Mouse (Mus musculus) lung, postnatal 0 days (tissue): ENCODE measurements around the gene Ttc7. TPM values are rescaled to one million over a fixed set of nuclear protein-coding genes. Genes with fewer than 3 reads are reported as not detected.

Source experiments
- ATAC-seq: fragments of 200-750 bp; cut with Nextera tagmentation; 2 replicates; pipeline ENCODE4 v1.8.0; 2017; ENCODE audit warnings: moderate library complexity
- DNase-seq: peaks from one replicate; pipeline ENCODE4 v3.0.0-alpha.2; 2016; ENCODE audit warnings: low spot score
- H3K27ac ChIP-seq: fragments of 300-500 bp; sonication (generic); 2 replicates; pipeline ENCODE4 v1.5.1; 2014; ENCODE audit warnings: antibody characterized with exemption, mild to moderate bottlenecking, low read length, mixed read lengths
- H3K27me3 ChIP-seq: fragments of 300-500 bp; sonication (generic); replicated peaks from 2 replicates; pipeline ENCODE4 v1.6.1; 2014; ENCODE audit warnings: low read length, mixed read lengths; ENCODE audit not compliant: insufficient read depth
- H3K36me3 ChIP-seq: fragments of 300-500 bp; sonication (generic); 2 replicates; pipeline ENCODE4 v1.6.1; 2014; ENCODE audit warnings: low read length, mixed read lengths; ENCODE audit not compliant: insufficient read depth
- H3K4me1 ChIP-seq: fragments of 300-500 bp; sonication (generic); 2 replicates; pipeline ENCODE4 v1.6.1; 2014; ENCODE audit warnings: antibody characterized with exemption, low read depth, low read length, mixed read lengths; ENCODE audit not compliant: insufficient read depth
- H3K4me2 ChIP-seq: fragments of 300-500 bp; sonication (generic); replicated peaks from 2 replicates; pipeline ENCODE4 v1.6.1; 2014; ENCODE audit warnings: low read depth, mild to moderate bottlenecking, low read length, moderate library complexity, mixed read lengths
- H3K4me3 ChIP-seq: fragments of 300-500 bp; sonication (generic); 2 replicates; pipeline ENCODE4 v1.5.1; 2014; ENCODE audit warnings: low read depth, low read length
- H3K9ac ChIP-seq: fragments of 300-500 bp; sonication (generic); replicated peaks from 2 replicates; pipeline ENCODE4 v1.6.1; 2014; ENCODE audit warnings: low read depth, mild to moderate bottlenecking
- H3K9me3 ChIP-seq: fragments of 300-500 bp; sonication (generic); 2 replicates; pipeline ENCODE4 v1.6.1; 2016; ENCODE audit warnings: low read length, mixed read lengths
- CTCF ChIP-seq: IDR thresholded peaks from 2 replicates; pipeline ENCODE4 v1.5.1; 2016; ENCODE audit warnings: antibody characterized with exemption, mild to moderate bottlenecking
- EP300 ChIP-seq: IDR thresholded peaks from 2 replicates; pipeline ENCODE4 v1.6.1; 2016; ENCODE audit warnings: antibody characterized with exemption, mild to moderate bottlenecking, control low read depth
- WGBS: fragments of 180-500 bp; shearing (Covaris S2); extraction: QIAGEN DNeasy Blood & Tissue Kit; methylation state at CpG from one replicate; pipeline ENCODE4 v1.1.7; 2014; 5-methylcytosine and 5-hydroxymethylcytosine counted together
- polyA plus RNA-seq: library from polyadenylated mRNA; unstranded; fragments of >200 nt; fragmentation: Nextera tagmentation; extraction: Ambion mirVana; gene quantifications from 2 replicates; pipeline ENCODE4 v1.2.1, GENCODE M21; 2015

Ttc7 gene
- polyA plus RNA-seq, 1 experiment from 2014 or later = 16.4 TPM

GRCm38 (mm10) chr17:87379821-87380220 is 97.1 kb downstream of the Ttc7 start:
- TF ChIP-seq CTCF (peak; percentile 13; the same call in 1 of the 2 replicates), EP300 (no peak)
- H3K27ac ChIP-seq = 0 out of 2 replicates have a peak overlapping the region, but pooled peaks have one; percentile 20
- H3K4me3 ChIP-seq = no peak overlapping the region
- peaks cover 17% of the 10 kb centered on the region; the same call in 1 of the 2 replicates for H3K4me1 ChIP-seq
- no peak overlapping the region for H3K4me2 ChIP-seq
- H3K9me3 ChIP-seq = no peaks in the 10 kb centered on the region
- ATAC-seq = peak; percentile 8
- H3K36me3 ChIP-seq = no peaks in the 10 kb centered on the region
- no peak overlapping the region for H3K9ac ChIP-seq
- H3K27me3 ChIP-seq = no peaks in the 10 kb centered on the region
- peak; percentile 37 for DNase-seq
- 56% methylated on average over 9 of the region's 10 CpGs for WGBS

DNA sequence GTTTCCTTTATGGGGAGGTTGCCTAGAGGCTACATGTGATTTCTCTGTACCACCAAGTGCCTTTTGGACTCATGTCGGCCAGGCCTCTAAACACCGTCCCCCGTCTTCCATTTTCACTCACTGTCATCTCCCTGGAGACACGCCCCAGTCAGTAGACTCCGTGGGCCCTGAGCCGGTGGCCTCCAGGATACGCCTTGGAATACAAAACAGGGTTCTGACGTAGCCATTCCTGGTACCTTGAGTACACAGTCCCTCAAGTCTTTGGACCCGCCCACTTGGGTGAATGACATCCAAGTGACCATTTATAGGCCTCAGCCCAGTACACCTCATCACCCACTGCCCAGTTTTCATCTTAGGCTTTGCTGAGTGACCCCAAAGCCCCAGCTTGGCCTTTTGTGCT is 98.0 kb downstream of the Ttc7 start:
- Histone ChIP-seq H3K27me3 (no peaks in the 10 kb centered on the region), H3K27ac (0 out of 2 replicates have a peak overlapping the region, but pooled peaks have one; percentile 20), H3K4me2 (no peak overlapping the region), H3K36me3 (no peaks in the 10 kb centered on the region), H3K9me3 (no peaks in the 10 kb centered on the region), H3K4me3 (no peak overlapping the region), H3K9ac (no peak overlapping the region), H3K4me1 (peaks cover 16% of the 10 kb centered on the region; the same call in 1 of the 2 replicates)
- DNase-seq = no peak
- ATAC-seq = no peak
- TF ChIP-seq CTCF (no peak), EP300 (no peak)
- WGBS = 85% methylated on average over 9 of the region's 9 CpGs

DNA sequence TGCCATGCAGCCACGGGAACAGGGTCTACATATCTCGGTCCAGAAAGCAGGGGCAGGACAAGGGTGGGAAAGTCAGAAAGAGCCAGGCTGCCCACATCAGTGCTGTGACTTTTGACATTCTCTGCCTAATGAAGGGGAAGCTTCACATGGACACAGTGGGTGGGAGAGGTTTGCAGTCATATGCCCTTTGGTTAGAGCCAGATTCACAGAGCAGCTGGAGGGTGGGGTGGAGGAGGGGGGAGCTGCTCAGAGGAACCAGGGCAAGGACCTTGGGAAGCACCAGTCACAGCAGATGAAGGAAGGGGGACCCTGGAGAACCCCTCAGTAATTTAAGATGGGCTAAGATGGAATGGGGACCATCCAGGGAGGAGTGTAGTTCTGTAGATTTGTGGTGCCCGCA is 103.1 kb downstream of the Ttc7 start:
- WGBS = 83% methylated on average over 3 of the region's 3 CpGs
- H3K4me3 ChIP-seq = no peak overlapping the region
- no peaks in the 10 kb centered on the region for H3K36me3 ChIP-seq
- no peaks in the 10 kb centered on the region for H3K27me3 ChIP-seq
- H3K4me1 ChIP-seq = no peaks in the 10 kb centered on the region
- DNase-seq (no peak), ATAC-seq (no peak)
- TF ChIP-seq EP300 = no peak
- TF ChIP-seq CTCF = no peak
- no peak overlapping the region for H3K27ac ChIP-seq
- no peak overlapping the region for H3K9ac ChIP-seq
- no peaks in the 10 kb centered on the region for H3K9me3 ChIP-seq
- no peak overlapping the region for H3K4me2 ChIP-seq

DNA sequence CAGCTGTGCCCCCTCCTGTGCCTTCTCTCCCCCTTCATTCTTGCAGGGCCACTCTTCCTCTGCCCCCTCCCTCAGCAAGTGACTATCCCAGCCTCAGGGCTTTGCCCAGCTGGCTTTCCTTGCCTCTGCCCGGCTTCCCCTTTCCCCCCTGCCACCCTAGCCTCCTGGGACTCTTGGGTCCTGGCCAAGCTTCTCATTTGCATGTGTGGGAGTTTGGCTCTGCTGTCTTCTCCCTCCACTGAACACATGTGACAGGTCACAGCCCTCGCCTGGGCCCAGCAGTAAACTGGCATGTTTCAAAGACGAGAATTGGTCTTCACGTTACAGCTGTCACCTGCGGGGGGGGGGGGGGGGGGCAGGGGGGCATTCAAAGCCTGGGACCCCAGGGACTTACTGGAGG is 104.4 kb downstream of the Ttc7 start:
- WGBS = 42% methylated on average over 3 of the region's 5 CpGs
- Histone ChIP-seq H3K9ac (no peak overlapping the region), H3K9me3 (no peaks in the 10 kb centered on the region), H3K4me2 (no peak overlapping the region), H3K36me3 (no peaks in the 10 kb centered on the region), H3K27ac (no peak overlapping the region), H3K27me3 (no peaks in the 10 kb centered on the region), H3K4me1 (no peaks in the 10 kb centered on the region), H3K4me3 (no peak overlapping the region)
- TF ChIP-seq CTCF = no peak
- no peak for TF ChIP-seq EP300
- peak; percentile 18 for ATAC-seq
- DNase-seq = no peak

DNA sequence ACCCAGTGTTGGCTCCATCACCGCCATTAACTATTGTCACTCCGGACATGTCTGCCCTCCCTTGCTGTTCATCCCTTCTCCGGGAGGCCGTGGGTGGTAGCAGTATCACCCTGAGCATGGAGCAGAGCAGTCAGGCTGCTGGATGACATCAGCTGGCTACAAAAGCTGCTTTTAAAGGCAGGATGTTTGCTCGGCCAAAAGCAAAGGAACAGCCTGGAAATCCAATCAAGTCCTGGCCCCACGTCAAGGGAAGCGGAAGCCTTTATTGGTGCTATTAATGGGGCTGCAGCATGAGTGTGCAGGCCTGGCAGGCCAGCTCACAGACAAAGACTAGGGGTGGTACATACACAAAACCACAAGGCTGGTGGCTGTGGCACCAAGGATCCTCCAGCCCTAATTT is 108.6 kb downstream of the Ttc7 start:
- H3K9ac ChIP-seq = no peak overlapping the region
- H3K9me3 ChIP-seq = no peaks in the 10 kb centered on the region
- ATAC-seq = peak; percentile 82
- no peak overlapping the region for H3K27ac ChIP-seq
- H3K4me3 ChIP-seq = no peak overlapping the region
- DNase-seq = peak; percentile 65
- 53% methylated on average over 7 of the region's 7 CpGs for WGBS
- no peaks in the 10 kb centered on the region for H3K36me3 ChIP-seq
- H3K27me3 ChIP-seq = no peaks in the 10 kb centered on the region
- H3K4me1 ChIP-seq = no peaks in the 10 kb centered on the region
- H3K4me2 ChIP-seq = no peak overlapping the region
- TF ChIP-seq CTCF (no peak), EP300 (peak; percentile 43)

- Histone ChIP-seq H3K9me3 (no peaks in the 10 kb centered on the region), H3K27ac (no peak overlapping the region), H3K4me1 (no peaks in the 10 kb centered on the region), H3K4me3 (no peak overlapping the region), H3K4me2 (no peak overlapping the region), H3K36me3 (no peaks in the 10 kb centered on the region), H3K9ac (no peak overlapping the region), H3K27me3 (no peaks in the 10 kb centered on the region)
- ATAC-seq (no peak), DNase-seq (peak; percentile 34)
- 72% methylated on average over 11 of the region's 11 CpGs for WGBS
- TF ChIP-seq CTCF (no peak), EP300 (no peak)
These were observed 114.4 kb downstream of the Ttc7 start for GRCm38 (mm10) chr17:87397088-87397487.

DNA sequence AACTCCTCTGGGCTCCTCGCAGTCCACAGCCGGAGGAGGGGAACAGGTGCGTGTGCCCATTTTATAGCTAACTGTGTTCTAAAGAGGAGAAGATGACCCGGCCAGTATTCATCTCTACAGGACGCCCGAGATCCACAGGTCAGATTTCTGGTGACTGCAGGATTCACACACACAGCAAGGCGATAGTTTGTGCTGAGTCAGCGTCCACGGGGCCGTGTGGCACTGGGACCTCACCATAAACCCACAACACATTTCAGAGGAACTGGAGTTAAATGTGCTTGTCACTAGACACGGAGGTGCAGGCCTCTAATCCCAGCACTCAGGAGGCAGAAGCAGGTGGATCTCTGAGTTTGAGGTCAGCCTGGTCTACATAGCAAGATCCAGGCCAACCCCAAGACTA is 119.8 kb downstream of the Ttc7 start:
- no peak for TF ChIP-seq CTCF
- no peak for ATAC-seq

More for the DNA sequence above, 119.8 kb downstream of the Ttc7 start:
- no peak for DNase-seq
- Histone ChIP-seq H3K36me3 (no peaks in the 10 kb centered on the region), H3K4me2 (no peak overlapping the region), H3K4me1 (no peaks in the 10 kb centered on the region), H3K9ac (no peak overlapping the region), H3K27me3 (no peaks in the 10 kb centered on the region), H3K27ac (no peak overlapping the region), H3K4me3 (no peak overlapping the region), H3K9me3 (no peaks in the 10 kb centered on the region)
- WGBS = 87% methylated on average over 11 of the region's 11 CpGs
